Mouse (Mus musculus) Patski (cell line): ENCODE data around the gene Themis2. TPM values are rescaled to one million over a fixed set of nuclear protein-coding genes. Genes with fewer than 3 reads are reported as not detected.
A peak's percentile ranks its signal among the peaks of the same experiment; 100 is the strongest.

Experiments
- ATAC-seq: fragments of 100-300 bp; one replicate; pipeline ENCODE4 v1.8.0; 2021
- CTCF ChIA-PET: fragments of 350-600 bp; sonication (Branson Sonifier 250); formaldehyde crosslinking; loops from one replicate; lab custom pipeline; 2022; ENCODE audit warnings: inconsistent platforms; lab: Charles Lee
- POLR2A ChIA-PET: fragments of 350-600 bp; sonication (Branson Sonifier 250); formaldehyde crosslinking; loops from one replicate; lab custom pipeline; 2022; ENCODE audit warnings: antibody characterized with exemption, inconsistent platforms; lab: Charles Lee
- DNase-seq: peaks from one replicate; pipeline ENCODE4 v3.0.0-alpha.2; 2011; ENCODE audit warnings: low read depth, low spot score
- H3K27me3 ChIP-seq: fragments of 371-371 bp; one replicate; pipeline ENCODE4 v1.5.1; 2021
- CTCF ChIP-seq: fragments of 100-300 bp; IDR thresholded peaks from one replicate; pipeline ENCODE4 v1.5.1; 2021
- in situ Hi-C: fragments of 300-500 bp; cut with MboI; formaldehyde crosslinking; loops from 3 replicates; pipeline ENCODE4 v1.11.1; 2018; ENCODE audit warnings: low pct_unique_long_range_greater_than_20kb, mixed read lengths
- polyA plus RNA-seq: library from polyadenylated mRNA; unstranded; gene quantifications from one replicate; pipeline ENCODE4 v1.2.3, GENCODE M21; 2021

Gene Themis2
- polyA plus RNA-seq = not detected

DNA sequence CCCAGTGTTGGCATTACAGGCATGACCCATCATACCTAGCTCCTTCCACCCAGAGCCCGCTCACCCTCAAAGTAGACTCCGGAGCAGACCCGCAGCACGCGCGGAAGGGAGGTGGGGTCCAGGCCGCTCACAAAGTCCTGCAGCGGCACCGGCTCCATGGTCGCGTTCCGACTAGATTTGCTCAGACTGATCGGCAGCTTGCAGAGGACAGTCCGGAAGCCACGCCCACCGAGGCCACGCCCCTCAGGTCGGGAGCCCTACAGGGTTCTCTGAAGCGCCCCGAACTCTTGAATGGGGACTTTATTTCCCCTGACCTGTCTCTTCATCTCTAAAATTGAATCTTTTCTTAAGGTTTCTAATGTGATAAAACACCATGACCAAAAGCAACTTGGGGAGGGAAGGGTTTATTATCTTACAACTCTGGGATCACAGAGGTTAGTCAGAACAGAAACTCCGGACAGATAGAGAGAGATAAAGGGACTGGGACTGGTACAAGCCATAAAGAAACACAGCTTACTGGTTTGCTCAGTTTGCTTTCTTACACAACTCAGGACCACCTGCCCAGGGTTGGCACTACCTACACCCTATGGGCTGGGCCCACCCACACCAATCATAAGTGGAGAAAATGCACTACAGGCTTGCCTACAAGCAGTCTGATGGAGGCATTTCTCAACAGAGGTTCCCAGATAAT is at the start of gene Themis2:
Gene Themis2, minus strand, starts transcription at position 192 of the 691 bp plus-strand sequence.
- CTCF ChIA-PET = interaction anchor here (1.3 kb wide), 1 partner anchor 27 kb away, joined by 3 read pairs; no protein-coding TSS in a partner anchor
- no peaks in the 10 kb centered on the region for H3K27me3 ChIP-seq
- no peak for TF ChIP-seq CTCF
- POLR2A ChIA-PET = no interaction called here
- in situ Hi-C loops = no loop called here
- DNase-seq = no peak
- ATAC-seq = no peak

DNA sequence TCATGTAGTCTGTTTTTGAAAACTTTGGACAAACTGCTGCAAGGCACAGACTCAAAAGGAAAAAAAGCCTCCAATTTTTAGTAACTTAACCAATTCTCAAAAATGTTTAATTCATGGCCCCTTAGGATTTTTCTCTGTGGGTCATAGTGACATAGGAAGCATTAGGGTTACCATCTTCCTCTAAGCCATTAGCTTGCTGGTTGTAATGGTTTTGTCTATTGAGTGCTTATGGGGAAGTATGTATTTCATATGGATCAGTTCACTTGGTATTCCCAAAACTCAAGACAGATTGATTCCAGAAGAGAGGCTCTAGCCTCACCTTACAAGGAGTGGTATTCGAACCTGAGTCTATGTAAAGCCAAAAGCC is 47.5 kb upstream of the Themis2 start:
- ChIA-PET CTCF (interaction anchor here (1.2 kb wide), 1 partner anchor 16 kb away, joined by 3 read pairs; no protein-coding TSS in a partner anchor), POLR2A (no interaction called here)
- in situ Hi-C loops = no loop called here

DNA sequence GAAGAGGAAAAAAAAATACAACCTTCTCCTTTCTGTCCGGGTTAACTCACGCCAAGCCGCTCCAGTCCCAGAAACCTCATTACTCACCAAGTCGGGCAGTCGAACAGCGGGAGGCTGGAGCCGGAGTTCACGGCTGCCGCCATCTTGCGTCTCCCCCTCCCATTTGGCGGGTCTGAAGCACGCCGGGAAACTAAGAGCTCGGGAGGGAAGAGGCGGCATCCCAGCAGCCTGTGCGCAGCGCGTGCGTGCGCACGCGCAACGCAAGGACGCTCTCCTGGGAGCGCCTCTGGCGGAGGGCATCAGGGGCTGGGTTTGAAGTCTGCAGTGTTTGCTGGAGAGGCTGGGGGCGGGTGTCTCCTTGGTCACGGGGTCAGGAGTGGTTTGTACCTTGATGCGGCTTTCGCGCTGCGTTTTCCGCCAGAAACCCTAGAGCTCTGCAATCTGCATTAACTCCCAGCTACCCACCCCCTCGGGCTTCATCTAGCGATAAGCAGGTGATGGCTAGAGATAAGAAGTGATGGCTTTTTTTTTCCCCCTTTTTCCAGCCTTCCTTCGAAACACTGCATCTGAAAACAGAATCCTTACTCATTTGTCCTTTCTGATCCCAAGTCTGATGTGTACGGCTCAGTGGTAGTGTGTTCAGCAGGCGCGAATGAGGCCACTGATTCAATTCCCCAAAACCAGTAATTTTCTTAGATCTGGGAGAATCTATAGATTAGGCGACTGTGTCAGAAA is 47.0 kb upstream of the Themis2 start, which contains the start of gene Ppp1r8:
Gene Ppp1r8, minus strand, starts transcription at position 200 of the 735 bp plus-strand sequence.
- no peaks in the 10 kb centered on the region for H3K27me3 ChIP-seq
- in situ Hi-C loops = no loop called here
- DNase-seq (peak; percentile 71), ATAC-seq (peak; percentile 87)
- ChIA-PET POLR2A (interaction anchor here (0.6 kb wide), 3 partner anchors 12 to 246 kb away, joined by 3 to 4 read pairs (median 4); no protein-coding TSS in a partner anchor), CTCF (interaction anchor here (1.1 to 1.2 kb wide), 2 partner anchors 17 to 92 kb away, joined by 3 read pairs; no protein-coding TSS in a partner anchor)
- TF ChIP-seq CTCF = peak; percentile 59

More for the DNA sequence above, 47.5 kb upstream of the Themis2 start:
- DNase-seq (no peak), ATAC-seq (no peak)
- H3K27me3 ChIP-seq = no peaks in the 10 kb centered on the region
- TF ChIP-seq CTCF = no peak

DNA sequence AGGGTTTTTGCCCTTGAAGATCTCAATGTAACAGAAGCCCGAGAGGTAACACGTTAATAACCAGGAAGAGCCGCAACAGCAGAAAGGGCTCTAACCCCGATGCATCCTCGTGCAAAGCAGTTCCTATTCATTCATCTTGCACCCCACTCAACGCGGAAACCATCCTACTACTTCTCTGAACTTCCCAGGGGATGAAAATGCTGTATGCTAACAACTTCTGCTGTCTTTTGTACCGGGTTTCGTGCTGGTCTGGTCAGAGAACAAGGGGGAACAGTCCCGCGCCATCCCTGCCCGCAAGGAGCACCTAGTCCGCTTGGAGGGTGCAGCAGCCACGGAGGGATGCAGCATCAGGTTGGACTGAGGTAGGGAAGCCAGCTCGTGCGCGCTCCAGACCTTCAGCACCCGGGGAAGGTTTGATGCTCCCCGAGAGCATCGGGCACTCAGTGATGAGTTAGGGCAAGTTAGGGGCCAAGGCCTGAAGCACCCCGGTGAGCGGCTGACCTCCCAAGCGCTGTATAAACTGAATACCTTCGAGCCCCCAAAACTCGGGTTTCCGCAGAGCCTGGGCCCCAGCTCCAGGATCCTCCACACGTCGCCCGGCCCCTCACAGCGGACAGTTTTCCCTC is 46.2 kb upstream of the Themis2 start:
- peak; percentile 31 for ATAC-seq
- DNase-seq = no peak
- no peak for TF ChIP-seq CTCF
- POLR2A ChIA-PET = interaction anchor here (0.6 kb wide), 1 partner anchor 246 kb away, joined by 4 read pairs; no protein-coding TSS in a partner anchor
- CTCF ChIA-PET = interaction anchor here (1.1 to 1.2 kb wide), 2 partner anchors 17 to 93 kb away, joined by 3 read pairs; no protein-coding TSS in a partner anchor
- in situ Hi-C loops = no loop called here
- H3K27me3 ChIP-seq = no peaks in the 10 kb centered on the region

DNA sequence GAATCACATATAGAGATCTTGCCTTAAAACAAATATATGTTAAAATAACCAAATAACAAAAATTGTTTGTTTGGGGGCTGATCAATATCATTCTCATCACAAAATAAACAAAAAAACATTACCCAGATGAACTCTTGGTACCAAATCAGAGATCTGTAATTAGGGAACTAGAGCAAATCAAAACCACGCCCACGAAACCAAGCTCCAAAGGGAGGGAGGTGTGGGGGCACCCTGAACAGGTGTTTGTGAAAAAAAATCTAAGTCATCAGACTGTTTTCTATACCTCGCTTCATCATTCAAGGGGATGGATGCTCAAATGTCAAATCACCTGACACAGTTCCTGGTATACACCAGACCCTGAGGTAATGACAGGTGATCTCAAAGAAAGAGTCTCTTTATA is 45.3 kb upstream of the Themis2 start:
- H3K27me3 ChIP-seq = no peaks in the 10 kb centered on the region
- TF ChIP-seq CTCF = no peak
- POLR2A ChIA-PET = no interaction called here
- ATAC-seq = no peak
- in situ Hi-C loops = no loop called here
- no peak for DNase-seq
- CTCF ChIA-PET = interaction anchor here (1.1 kb wide), 1 partner anchor 64 kb away, joined by 3 read pairs; no protein-coding TSS in a partner anchor

DNA sequence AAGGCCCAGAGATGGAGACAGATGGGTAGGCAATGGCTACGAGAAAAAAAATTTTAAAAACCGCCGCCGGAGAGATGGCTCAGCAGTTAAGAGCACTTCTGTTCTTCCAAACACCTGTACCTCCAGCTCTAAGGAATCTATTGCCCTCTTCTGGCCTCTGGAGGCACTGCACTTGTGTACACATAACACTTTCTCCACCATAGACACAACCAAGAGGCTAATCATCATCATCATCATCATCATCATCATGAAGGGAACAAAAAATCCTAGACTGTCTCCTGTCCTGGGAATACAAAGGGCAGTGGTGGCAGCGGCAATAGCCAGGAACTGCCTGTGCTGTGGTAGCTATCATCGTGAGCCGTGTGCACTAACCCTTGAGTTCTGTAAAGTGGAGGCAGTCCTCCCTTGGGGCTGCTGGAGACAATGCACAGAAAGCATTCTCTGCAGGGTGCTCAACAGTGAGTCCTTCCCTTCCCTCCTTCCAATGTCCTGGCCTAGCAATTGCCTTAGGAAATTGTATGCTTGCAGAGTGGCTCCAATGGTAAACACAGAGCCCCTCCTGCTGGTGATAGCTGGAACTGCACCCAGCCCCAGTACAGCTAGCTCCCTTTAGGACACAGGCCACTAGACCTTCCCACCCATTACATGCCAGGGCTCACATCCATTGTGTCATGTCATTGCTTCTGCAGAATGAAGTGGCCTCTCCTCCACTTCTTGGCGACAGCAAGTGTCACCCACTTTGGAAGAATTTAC is 27.6 kb upstream of the Themis2 start:
- H3K27me3 ChIP-seq = no peaks in the 10 kb centered on the region
- CTCF ChIA-PET = interaction anchor here (0.9 to 2.8 kb wide), 12 partner anchors 12 to 107 kb away, joined by 3 to 33 read pairs (median 4); partner anchors contain the start of gene Smpdl3b
- in situ Hi-C loops = loop anchor here (5.0 to 10.0 kb wide), 2 partner anchors 46 to 99 kb away; no protein-coding TSS in a partner anchor
- DNase-seq (no peak), ATAC-seq (no peak)
- peak; percentile 79 for TF ChIP-seq CTCF
- POLR2A ChIA-PET = interaction anchor here (0.6 to 1.2 kb wide), 3 partner anchors 17 to 201 kb away, joined by 3 to 5 read pairs (median 3); no protein-coding TSS in a partner anchor

DNA sequence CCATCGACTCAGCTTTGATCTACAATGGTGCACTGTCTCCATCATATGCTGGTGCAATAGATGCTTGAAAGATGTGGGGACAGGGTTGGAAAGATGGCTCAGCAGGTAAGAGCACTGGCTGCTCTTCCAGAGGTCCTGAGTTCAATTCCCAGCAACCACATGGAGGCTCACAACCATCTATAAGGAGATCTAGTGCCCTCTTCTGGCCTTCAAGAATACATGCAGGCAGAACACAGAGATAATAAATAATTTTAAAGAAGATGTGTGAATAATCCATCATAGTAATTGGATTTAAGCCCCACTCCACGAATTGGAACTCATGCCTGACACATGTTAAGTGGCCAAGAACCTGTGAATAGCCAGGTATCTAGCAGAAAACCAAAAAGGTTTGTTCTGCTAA is 22.3 kb upstream of the Themis2 start:
- TF ChIP-seq CTCF = peak; percentile 26
- CTCF ChIA-PET = no interaction called here
- DNase-seq (no peak), ATAC-seq (no peak)
- no peaks in the 10 kb centered on the region for H3K27me3 ChIP-seq
- POLR2A ChIA-PET = no interaction called here
- in situ Hi-C loops = no loop called here

DNA sequence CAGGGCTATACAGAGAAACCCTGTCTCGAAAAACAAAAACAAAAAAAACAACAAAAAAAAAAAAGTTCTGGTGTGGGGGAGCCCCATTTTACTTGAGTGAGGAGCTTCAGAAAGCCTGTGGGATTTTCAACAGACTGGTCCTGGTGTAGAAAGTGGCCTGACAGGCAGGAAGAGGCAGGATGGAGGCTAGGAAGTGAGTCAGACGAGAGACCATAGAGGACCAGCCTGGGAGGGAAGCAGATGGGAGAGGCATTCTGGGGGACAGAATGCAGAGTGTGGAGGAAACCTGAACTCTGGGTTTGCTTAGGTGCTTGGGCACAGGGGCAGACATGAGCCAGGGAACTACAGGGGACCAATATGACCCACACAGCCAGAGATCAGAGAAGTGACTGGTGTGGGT is 20.7 kb upstream of the Themis2 start:
- TF ChIP-seq CTCF = no peak

DNA sequence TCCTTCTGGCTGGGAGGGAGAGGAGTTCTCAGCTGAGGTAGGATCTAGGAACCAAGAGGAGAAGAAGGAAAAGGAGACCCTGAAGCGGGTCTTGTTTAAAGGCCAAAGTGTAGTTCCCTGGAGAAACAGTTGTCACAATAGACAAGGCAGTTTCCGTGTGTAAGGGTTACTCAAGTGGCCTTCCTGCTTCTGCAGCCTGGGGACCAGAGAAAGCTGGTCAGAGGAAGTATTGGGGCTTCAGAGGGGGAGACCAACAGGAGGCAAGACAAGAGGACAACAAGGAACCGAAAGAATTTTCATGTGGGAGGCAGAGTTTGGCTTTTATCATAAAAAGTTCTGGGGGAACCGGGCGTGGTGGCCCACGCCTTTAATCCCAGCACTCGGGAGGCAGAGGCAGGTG is 20.2 kb upstream of the Themis2 start:
- ATAC-seq (no peak), DNase-seq (no peak)
- POLR2A ChIA-PET = no interaction called here
- no peaks in the 10 kb centered on the region for H3K27me3 ChIP-seq
- TF ChIP-seq CTCF = no peak
- CTCF ChIA-PET = no interaction called here
- in situ Hi-C loops = no loop called here

More for the DNA sequence above, 20.7 kb upstream of the Themis2 start:
- ATAC-seq (no peak), DNase-seq (no peak)
- CTCF ChIA-PET = no interaction called here
- POLR2A ChIA-PET = no interaction called here
- H3K27me3 ChIP-seq = no peaks in the 10 kb centered on the region
- in situ Hi-C loops = no loop called here
